Mouse (Mus musculus): ENCODE measurements around the gene Sugct.

DNA sequence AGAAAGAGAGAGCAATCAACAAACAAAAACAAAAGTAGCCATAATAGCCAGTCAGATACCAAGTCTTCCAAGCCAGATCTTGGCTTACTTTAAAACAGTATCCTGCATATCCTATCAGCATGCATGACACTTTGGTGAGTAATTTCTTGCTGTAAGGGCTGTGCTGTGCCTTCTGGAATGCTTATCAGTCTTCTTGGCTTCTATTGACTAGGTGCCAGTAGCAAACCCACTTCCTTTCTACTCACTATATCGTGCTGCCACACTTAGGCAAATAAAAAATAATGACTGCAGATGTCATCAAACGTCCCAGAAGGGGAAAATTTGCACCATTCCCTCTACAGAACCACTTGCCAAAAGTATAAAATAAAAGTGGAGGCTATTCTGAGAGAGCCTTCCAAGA lies 848.1 kb downstream of the Sugct start:
- no peak for TF ChIP-seq POLR2A (IDR thresholded peaks at IDR 0.05; ENCODE audit: borderline replicate concordance, extremely low read depth, low read depth, low read length)
- no peak for TF ChIP-seq CTCF (IDR thresholded peaks at IDR 0.05; ENCODE audit: insufficient read depth, low read length)

Measured in lung, adult 2 months (tissue).